Mouse (Mus musculus): ENCODE results near the gene Lrrc74a.
A peak's percentile ranks its signal among the peaks of the same experiment; 100 is the strongest.

The Lrrc74a gene

GRCm38 (mm10) chr12:86719961-86720639 is 14.1 kb upstream of the Lrrc74a start:
- DNase-seq (ENCODE audit: low spot score), result no peak

- peak; percentile 10 for DNase-seq (ENCODE audit: low spot score)
These were observed 12.7 kb upstream of the Lrrc74a start for GRCm38 (mm10) chr12:86721453-86721852.

GRCm38 (mm10) chr12:86724300-86724699 is 9.9 kb upstream of the Lrrc74a start:
- no peak for DNase-seq (ENCODE audit: low spot score)

GRCm38 (mm10) chr12:86725706-86726105 is 8.5 kb upstream of the Lrrc74a start:
- DNase-seq (ENCODE audit: low spot score), result no peak

GRCm38 (mm10) chr12:86726120-86726640 is 8.0 kb upstream of the Lrrc74a start, which contains the start of gene Angel1:
TSS of gene Angel1 (minus strand) at chr12:86726460.
- peak; percentile 99 for DNase-seq (ENCODE audit: low spot score)

GRCm38 (mm10) chr12:86761036-86761435 is 26.9 kb downstream of the Lrrc74a start:
- DNase-seq (ENCODE audit: low spot score), result no peak

GRCm38 (mm10) chr12:86764060-86764459 is 29.9 kb downstream of the Lrrc74a start:
- no peak for DNase-seq (ENCODE audit: low spot score)

- no peak for DNase-seq (ENCODE audit: low spot score)
These were observed 32.3 kb downstream of the Lrrc74a start for GRCm38 (mm10) chr12:86766467-86766866.

- peak; percentile 54 for DNase-seq (ENCODE audit: low spot score)
These were observed 33.9 kb downstream of the Lrrc74a start for GRCm38 (mm10) chr12:86767868-86768631.

- peak; percentile 84 for DNase-seq (ENCODE audit: low spot score)
These were observed 34.9 kb downstream of the Lrrc74a start for GRCm38 (mm10) chr12:86768986-86769580.

- DNase-seq (ENCODE audit: low spot score), result no peak
These were observed 35.6 kb downstream of the Lrrc74a start for GRCm38 (mm10) chr12:86769819-86770218.

GRCm38 (mm10) chr12:86770261-86770670 is 36.1 kb downstream of the Lrrc74a start:
- peak; percentile 52 for DNase-seq (ENCODE audit: low spot score)

GRCm38 (mm10) chr12:86770927-86771326 is 36.8 kb downstream of the Lrrc74a start:
- DNase-seq (ENCODE audit: low spot score), result no peak

- DNase-seq (ENCODE audit: low spot score), result peak; percentile 97
These were observed 37.8 kb downstream of the Lrrc74a start for GRCm38 (mm10) chr12:86771823-86772427.

- no peak for DNase-seq (ENCODE audit: low spot score)
These were observed 38.4 kb downstream of the Lrrc74a start for GRCm38 (mm10) chr12:86772551-86772950.

GRCm38 (mm10) chr12:86775561-86776280 is 41.6 kb downstream of the Lrrc74a start:
- peak; percentile 79 for DNase-seq (ENCODE audit: low spot score)

- no peak for DNase-seq (ENCODE audit: low spot score)
These were observed 42.2 kb downstream of the Lrrc74a start for GRCm38 (mm10) chr12:86776341-86776860.

GRCm38 (mm10) chr12:86778531-86778930 is 44.4 kb downstream of the Lrrc74a start:
- DNase-seq (ENCODE audit: low spot score), result no peak

- DNase-seq (ENCODE audit: low spot score), result peak; percentile 50
These were observed 45.2 kb downstream of the Lrrc74a start for GRCm38 (mm10) chr12:86779206-86779989.

- DNase-seq (ENCODE audit: low spot score), result no peak
These were observed 47.6 kb downstream of the Lrrc74a start for GRCm38 (mm10) chr12:86781654-86782202.

Data from urinary bladder, postnatal 14 days (tissue).